In genomic region chr1:132265936-132266335, GRCm38 (mm10) we compare ENCODE assay signal across 30 mouse cellular contexts. TPM values are rescaled to one million over a fixed set of nuclear protein-coding genes. Genes with fewer than 3 reads are reported as not detected.
DNase-seq lines count a peak whose midpoint lies in the region; ATAC-seq and TF ChIP-seq lines count a peak whose summit lies in the region.
"Had no signal": no experiment of that assay in that cellular context is flagged by ENCODE, and none has a peak within 500 bp of the region (broad histone marks: within the 10 kb centered on the region; RNA-seq: fewer than 3 reads in every experiment).

No protein-coding gene starts in this region.

- peak overlapping the region; percentile 71 for H3K27ac ChIP-seq in kidney, embryonic 15.5 days
- H3K27ac ChIP-seq in lung, postnatal 0 days (ENCODE audit: low read length) = peak overlapping the region; percentile 85
- H3K27ac ChIP-seq in heart, embryonic 12.5 days (ENCODE audit: poor library complexity, severe bottlenecking) = no peak overlapping the region
- H3K27ac ChIP-seq: forebrain, embryonic 10.5 days; forebrain, embryonic 13.5 days; hindbrain, embryonic 12.5 days; hindbrain, embryonic 15.5 days had no signal

- no peak for TF ChIP-seq CTCF in lung, postnatal 0 days (IDR thresholded peaks at IDR 0.05)
- no peak for TF ChIP-seq CTCF in lung, adult 2 months (IDR thresholded peaks at IDR 0.05; ENCODE audit: insufficient read depth, low read length)

- no peak for TF ChIP-seq POLR2A in lung, adult 2 months (IDR thresholded peaks at IDR 0.05; ENCODE audit: borderline replicate concordance, extremely low read depth, low read depth, low read length)

- H3K36me3 ChIP-seq in kidney, embryonic 15.5 days = no peaks in the 10 kb centered on the region
- no peaks in the 10 kb centered on the region for H3K36me3 ChIP-seq in lung, postnatal 0 days (ENCODE audit: insufficient read depth, low read length)
- H3K36me3 ChIP-seq in heart, embryonic 12.5 days = no peaks in the 10 kb centered on the region
- H3K36me3 ChIP-seq: forebrain, embryonic 10.5 days; hindbrain, embryonic 12.5 days; hindbrain, embryonic 15.5 days had no signal

- no peak for DNase-seq in kidney, adult 8-10 months
- DNase-seq in lung, postnatal 0 days (ENCODE audit: low spot score) = no peak
- no peak for DNase-seq in lung, adult 2 months
- DNase-seq in ES-CJ7 (ENCODE audit: low read depth, low spot score) (peak; percentile 42), ZHBTc4 (ENCODE audit: low read depth, low spot score) (peak; percentile 55)
- no peak for DNase-seq in c-Kit-positive CD71-positive TER-119-positive erythroid progenitor cells, embryonic 14.5 days (ENCODE audit: low spot score)
- DNase-seq: adrenal gland, adult 2 months; adrenal gland, postnatal 14 days; cerebellum, adult 11-12 months; cerebellum, adult 8-10 months; cerebellum, postnatal 10 days; cerebellum, postnatal 36 days; gastrocnemius, postnatal 14 days; heart, adult 18-20 months had no signal

- H3K27me3 ChIP-seq in kidney, embryonic 15.5 days = no peaks in the 10 kb centered on the region
- no peaks in the 10 kb centered on the region for H3K27me3 ChIP-seq in lung, postnatal 0 days (replicated peaks; ENCODE audit: insufficient read depth, low read length)
- H3K27me3 ChIP-seq in heart, embryonic 12.5 days (replicated peaks) = no peaks in the 10 kb centered on the region
- H3K27me3 ChIP-seq: forebrain, embryonic 13.5 days; hindbrain, embryonic 12.5 days; hindbrain, embryonic 15.5 days had no signal

- no peak overlapping the region for H3K4me3 ChIP-seq in kidney, embryonic 15.5 days (replicated peaks)
- no peak overlapping the region for H3K4me3 ChIP-seq in lung, postnatal 0 days (ENCODE audit: low read depth, low read length)
- H3K4me3 ChIP-seq in lung, adult 2 months (replicated peaks; ENCODE audit: extremely low read depth, low read depth, low read length) = no peak overlapping the region
- no peak overlapping the region for H3K4me3 ChIP-seq in heart, embryonic 12.5 days
- H3K4me3 ChIP-seq: forebrain, embryonic 10.5 days; forebrain, embryonic 13.5 days; hindbrain, embryonic 12.5 days; hindbrain, embryonic 15.5 days had no signal

- no peak for ATAC-seq in kidney, embryonic 15.5 days (replicated peaks; ENCODE audit: low FRiP score)
- no peak for ATAC-seq in lung, postnatal 0 days
- no peak for ATAC-seq in heart, embryonic 12.5 days (ENCODE audit: insufficient number of reproducible peaks, low FRiP score)
- ATAC-seq: CD4-positive, CD25-positive, alpha-beta regulatory T cell, adult 4 months; forebrain, embryonic 13.5 days; forebrain, embryonic 16.5 days had no signal

- no peaks in the 10 kb centered on the region for H3K9me3 ChIP-seq in kidney, embryonic 15.5 days (replicated peaks)
- H3K9me3 ChIP-seq in lung, postnatal 0 days (ENCODE audit: low read length) = no peaks in the 10 kb centered on the region
- no peaks in the 10 kb centered on the region for H3K9me3 ChIP-seq in heart, embryonic 12.5 days (replicated peaks)
- H3K9me3 ChIP-seq: forebrain, embryonic 10.5 days; forebrain, embryonic 13.5 days; hindbrain, embryonic 12.5 days; hindbrain, embryonic 15.5 days had no signal

- TF ChIP-seq EP300 in lung, postnatal 0 days (IDR thresholded peaks at IDR 0.05) = no peak

- WGBS in kidney, embryonic 15.5 days = 72% methylated on average over 10 of the region's 10 CpGs
- WGBS in lung, postnatal 0 days = 84% methylated on average over 10 of the region's 10 CpGs
- 78% methylated on average over 10 of the region's 10 CpGs for WGBS in lung, adult 2 months
- 83% methylated on average over 10 of the region's 10 CpGs for WGBS in heart, embryonic 12.5 days

- no peak overlapping the region for H3K9ac ChIP-seq in kidney, embryonic 15.5 days
- H3K9ac ChIP-seq in lung, postnatal 0 days (replicated peaks; ENCODE audit: low read depth) = no peak overlapping the region
- H3K9ac ChIP-seq in heart, embryonic 12.5 days = no peak overlapping the region
- H3K9ac ChIP-seq: forebrain, embryonic 13.5 days; hindbrain, embryonic 12.5 days; hindbrain, embryonic 15.5 days had no signal

- H3K4me2 ChIP-seq in kidney, embryonic 15.5 days = no peak overlapping the region
- H3K4me2 ChIP-seq in lung, postnatal 0 days (replicated peaks; ENCODE audit: low read depth, low read length) = no peak overlapping the region
- no peak overlapping the region for H3K4me2 ChIP-seq in heart, embryonic 12.5 days
- H3K4me2 ChIP-seq: forebrain, embryonic 13.5 days; hindbrain, embryonic 12.5 days; hindbrain, embryonic 15.5 days had no signal

- H3K4me1 ChIP-seq in kidney, embryonic 15.5 days = peaks cover 38% of the 10 kb centered on the region
- peaks cover 7% of the 10 kb centered on the region; the same call in 1 of the 2 replicates for H3K4me1 ChIP-seq in lung, postnatal 0 days (ENCODE audit: insufficient read depth, low read depth, low read length)
- peaks cover 4% of the 10 kb centered on the region for H3K4me1 ChIP-seq in lung, adult 2 months (ENCODE audit: control insufficient read depth, insufficient read depth, low read length)
- H3K4me1 ChIP-seq in heart, embryonic 12.5 days (replicated peaks) = peaks cover 29% of the 10 kb centered on the region

RNA-seq across cellular contexts. Expression of gene Klhdc8a, which starts 32.5 kb away (rescaled TPM):
- polyA plus RNA-seq in kidney, embryonic 15.5 days (2015; fragmentation: Nextera tagmentation; extraction: Ambion mirVana) = 1.2 and 1.6 TPM in 2 replicates
- polyA plus RNA-seq in lung, postnatal 0 days (2015; fragmentation: Nextera tagmentation; extraction: Ambion mirVana) = 4.1 and 4.4 TPM in 2 replicates
- 3.2 and 4.6 TPM in 2 replicates for polyA plus RNA-seq in lung, adult 2 months (2012; rRNA removed)
- 0.55 and 0.81 TPM in 2 replicates for polyA plus RNA-seq in heart, embryonic 12.5 days (2016; fragmentation: Nextera tagmentation; extraction: Ambion mirVana)

RNA-seq across cellular contexts. Expression of gene Gm10188, which starts 36.4 kb away (rescaled TPM):
- not detected in 2 replicates for polyA plus RNA-seq in kidney, embryonic 15.5 days (2015; fragmentation: Nextera tagmentation; extraction: Ambion mirVana)
- not detected in 2 replicates for polyA plus RNA-seq in lung, postnatal 0 days (2015; fragmentation: Nextera tagmentation; extraction: Ambion mirVana)
- not detected in 2 replicates for polyA plus RNA-seq in lung, adult 2 months (2012; rRNA removed)
- polyA plus RNA-seq in heart, embryonic 12.5 days (2016; fragmentation: Nextera tagmentation; extraction: Ambion mirVana) = not detected in 2 replicates
- polyA plus RNA-seq: adrenal gland, adult 2 months; C2C12; CD4-positive, CD25-positive, alpha-beta regulatory T cell, adult 4 months; cortical plate, adult 2 months; embryonic facial prominence, embryonic 11.5 days; embryonic facial prominence, embryonic 14.5 days; forebrain, embryonic 10.5 days; gonadal fat pad, adult 2 months; heart, embryonic 14.5 days; heart, postnatal 0 days; intestine, embryonic 14.5 days had no signal

RNA-seq across cellular contexts. Expression of gene Nuak2, which starts 50.0 kb away (rescaled TPM):
- polyA plus RNA-seq in kidney, embryonic 15.5 days (2015; fragmentation: Nextera tagmentation; extraction: Ambion mirVana) = 3.6 and 3.8 TPM in 2 replicates
- polyA plus RNA-seq in lung, postnatal 0 days (2015; fragmentation: Nextera tagmentation; extraction: Ambion mirVana) = 11.9 and 12.1 TPM in 2 replicates
- 9.6 and 10.4 TPM in 2 replicates for polyA plus RNA-seq in lung, adult 2 months (2012; rRNA removed)
- polyA plus RNA-seq in heart, embryonic 12.5 days (2016; fragmentation: Nextera tagmentation; extraction: Ambion mirVana) = 2.6 and 3.1 TPM in 2 replicates

Comparison
In these comparisons a context has a peak if more than half of its experiments do, and no peak if none do; other contexts are left out.
1. DNase-seq: peak in ES-CJ7 (single experiment) and ZHBTc4 (single experiment); none in kidney, adult 8-10 months (0 of 2), lung, postnatal 0 days (single experiment), lung, adult 2 months (single experiment) and c-Kit-positive CD71-positive TER-119-positive erythroid progenitor cells, embryonic 14.5 days (single experiment).